ENCODE assay signal across 24 mouse cellular contexts in the genomic region with DNA sequence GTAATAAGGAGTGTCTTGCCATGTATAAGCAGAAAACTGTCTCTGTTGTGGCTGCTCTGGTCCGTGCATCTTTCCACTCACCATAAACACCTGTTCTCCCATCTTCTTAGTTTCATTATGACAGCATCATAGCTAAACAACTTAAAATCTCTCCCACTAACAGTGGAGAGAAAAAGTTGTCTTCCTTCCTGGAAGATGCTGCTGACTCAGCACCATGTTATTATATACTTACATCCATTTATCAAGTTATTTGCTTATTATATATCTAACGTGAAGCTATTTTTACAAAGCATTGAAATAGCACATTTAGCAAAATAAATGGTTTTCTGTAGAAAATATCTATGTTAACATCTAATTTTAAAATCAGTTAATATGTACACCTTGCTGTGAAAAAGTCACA.
DNase-seq lines count a peak whose midpoint lies in the region; ATAC-seq and TF ChIP-seq lines count a peak whose summit lies in the region.
"Had no signal": no experiment of that assay in that cellular context is flagged by ENCODE, and none has a peak within 500 bp of the region (broad histone marks: within the 10 kb centered on the region; RNA-seq: fewer than 3 reads in every experiment).

No protein-coding gene starts in this region.

- TF ChIP-seq RAD21 in CH12.LX (IDR thresholded peaks at IDR 0.05; ENCODE audit: low read depth, low read length) (no peak), MEL (IDR thresholded peaks at IDR 0.05; ENCODE audit: low read depth, low read length) (no peak)

- no peak for TF ChIP-seq CTCF in CH12.LX (conservative IDR thresholded peaks at IDR 0.05 in 1 of 2, IDR thresholded peaks at IDR 0.05 in 1 of 2; ENCODE audit: low read depth in 2 of 2, low read length in 2 of 2)
- TF ChIP-seq CTCF in MEL (IDR thresholded peaks at IDR 0.05 in 2 of 3, conservative IDR thresholded peaks at IDR 0.05 in 1 of 3; ENCODE audit: control insufficient read depth in 1 of 3, insufficient read depth in 1 of 3, low read depth in 2 of 3, low read length in 3 of 3, poor library complexity in 1 of 3, severe bottlenecking in 1 of 3) = no peak
- TF ChIP-seq CTCF in stomach, postnatal 0 days (IDR thresholded peaks at IDR 0.05; ENCODE audit: low read depth) = no peak

- H3K9me3 ChIP-seq in CH12.LX (replicated peaks; ENCODE audit: low read length) (no peaks in the 10 kb centered on the region), ES-E14 (ENCODE audit: control insufficient read depth, insufficient read depth, low read depth, low read length) (no peaks in the 10 kb centered on the region), MEL (replicated peaks; ENCODE audit: insufficient read depth, low read length) (no peaks in the 10 kb centered on the region)
- H3K9me3 ChIP-seq in stomach, postnatal 0 days (ENCODE audit: control insufficient read depth, low read length) = no peaks in the 10 kb centered on the region

- in situ Hi-C loops in CH12.LX (cut with MboI; ENCODE audit: low pct_ligation_motif_present, low pct_unique_long_range_greater_than_20kb, low sequenced_read_pairs) (no loop called here), ES-E14 (cut with MboI; ENCODE audit: low sequenced_read_pairs in 2 of 2, unreplicated experiment in 2 of 2) (no loop called here)

- WGBS in stomach, postnatal 0 days = 68% methylated on average over 2 of the region's 2 CpGs

- H3K4me3 ChIP-seq in CH12.LX (replicated peaks in 1 of 3; ENCODE audit: low read depth in 2 of 3, low read length in 2 of 3, poor library complexity in 1 of 3) = no peak overlapping the region
- H3K4me3 ChIP-seq in ES-E14 (ENCODE audit: insufficient read depth in 1 of 2, low read depth in 1 of 2, low read length in 2 of 2, poor library complexity in 1 of 2, severe bottlenecking in 1 of 2) = no peak overlapping the region
- no peak overlapping the region for H3K4me3 ChIP-seq in MEL (ENCODE audit: control insufficient read depth in 1 of 2, insufficient read depth in 1 of 2, low read depth in 2 of 2, low read length in 2 of 2)
- no peak overlapping the region for H3K4me3 ChIP-seq in stomach, postnatal 0 days (ENCODE audit: low read depth, low read length)

- no peaks in the 10 kb centered on the region for H3K36me3 ChIP-seq in CH12.LX (replicated peaks in 1 of 2; ENCODE audit: control insufficient read depth in 1 of 2, insufficient read depth in 1 of 2, low read length in 1 of 2)
- H3K36me3 ChIP-seq in ES-E14 (ENCODE audit: control insufficient read depth, insufficient read depth, low read length, poor library complexity, severe bottlenecking) = no peaks in the 10 kb centered on the region
- H3K36me3 ChIP-seq in MEL (ENCODE audit: control insufficient read depth in 1 of 2, insufficient read depth in 2 of 2, low read length in 2 of 2) = no peaks in the 10 kb centered on the region
- no peaks in the 10 kb centered on the region for H3K36me3 ChIP-seq in stomach, postnatal 0 days (ENCODE audit: control insufficient read depth, insufficient read depth, low read length)
- H3K36me3 ChIP-seq: G1E had no signal

- DNase-seq in CH12.LX (ENCODE audit: extremely low read depth) (no peak), ES-E14 (ENCODE audit: low read depth, low spot score) (no peak), MEL (ENCODE audit: low read depth, low spot score) (no peak)
- DNase-seq in ovary, postnatal 14 days (ENCODE audit: low spot score) = no peak
- no peak for DNase-seq in stomach, postnatal 0 days (ENCODE audit: low spot score)
- DNase-seq in c-Kit-positive CD71-positive TER-119-positive erythroid progenitor cells, embryonic 14.5 days (ENCODE audit: low spot score) = no peak
- DNase-seq: adrenal gland, adult 2 months; adrenal gland, adult 8-10 months; adrenal gland, postnatal 10 days; adrenal gland, postnatal 14 days; adrenal gland, postnatal 25 days; adrenal gland, postnatal 36 days; B cell, adult 2 months; cerebellum, adult 11 months; cerebellum, adult 11-12 months; cerebellum, adult 18-20 months; cerebellum, adult 2 months; cerebellum, adult 8-10 months; cerebellum, adult 9-10 months; cerebellum, adult 9-11 months had no signal

- H3K79me2 ChIP-seq in CH12.LX (replicated peaks; ENCODE audit: control insufficient read depth, extremely low read depth, insufficient read depth, poor library complexity, severe bottlenecking) (no peaks in the 10 kb centered on the region), MEL (ENCODE audit: control insufficient read depth, insufficient read depth, low read length, poor library complexity) (no peaks in the 10 kb centered on the region)

- H3K4me2 ChIP-seq in CH12.LX (ENCODE audit: insufficient read depth, low read depth, poor library complexity, severe bottlenecking) = no peak overlapping the region
- no peak overlapping the region for H3K4me2 ChIP-seq in stomach, postnatal 0 days (replicated peaks; ENCODE audit: low read depth)

- no peak for ATAC-seq in stomach, postnatal 0 days (ENCODE audit: low FRiP score, low TSS enrichment)
- ATAC-seq: activated CD4-positive, CD25-positive, alpha-beta regulatory T cell, adult 4 months; CD4-positive, CD25-positive, alpha-beta regulatory T cell, adult 4 months; Patski had no signal

- H3K4me1 ChIP-seq in CH12.LX (ENCODE audit: control insufficient read depth in 1 of 2, insufficient read depth in 2 of 2) = no peaks in the 10 kb centered on the region
- no peaks in the 10 kb centered on the region for H3K4me1 ChIP-seq in ES-E14 (ENCODE audit: control insufficient read depth in 2 of 2, insufficient read depth in 2 of 2, low read length in 2 of 2, poor library complexity in 1 of 2)
- no peaks in the 10 kb centered on the region for H3K4me1 ChIP-seq in MEL (ENCODE audit: control insufficient read depth in 1 of 2, insufficient read depth in 2 of 2, low read length in 2 of 2)
- no peaks in the 10 kb centered on the region for H3K4me1 ChIP-seq in stomach, postnatal 0 days (replicated peaks; ENCODE audit: control insufficient read depth, insufficient read depth)

- H3K27me3 ChIP-seq in CH12.LX (replicated peaks) (no peaks in the 10 kb centered on the region), MEL (ENCODE audit: control insufficient read depth in 1 of 2, insufficient read depth in 2 of 2, low read length in 2 of 2) (no peaks in the 10 kb centered on the region)
- no peaks in the 10 kb centered on the region for H3K27me3 ChIP-seq in stomach, postnatal 0 days (ENCODE audit: control insufficient read depth, insufficient read depth, low read length)
- H3K27me3 ChIP-seq: Patski had no signal

- TF ChIP-seq EP300 in CH12.LX (IDR thresholded peaks at IDR 0.05; ENCODE audit: low read length) (no peak), MEL (IDR thresholded peaks at IDR 0.05; ENCODE audit: low read depth in 1 of 2, low read length in 2 of 2) (no peak)
- no peak for TF ChIP-seq EP300 in stomach, postnatal 0 days (optimal IDR thresholded peaks at IDR 0.05)

- dilution Hi-C loops in CH12.LX (cut with MboI; ENCODE audit: extremely low pct_ligation_motif_present, extremely low pct_unique_long_range_greater_than_20kb, low sequenced_read_pairs) = no loop called here

- no peak overlapping the region for H3K9ac ChIP-seq in CH12.LX (ENCODE audit: insufficient read depth, low read depth)
- no peak overlapping the region for H3K9ac ChIP-seq in ES-E14 (ENCODE audit: insufficient read depth, low read depth, low read length, poor library complexity, severe bottlenecking)
- H3K9ac ChIP-seq in MEL (ENCODE audit: control insufficient read depth, low read depth, low read length, poor library complexity, severe bottlenecking) = no peak overlapping the region
- no peak overlapping the region for H3K9ac ChIP-seq in stomach, postnatal 0 days (ENCODE audit: low read length)

- H3K27ac ChIP-seq in CH12.LX (ENCODE audit: insufficient read depth, low read depth) (no peak overlapping the region), ES-E14 (ENCODE audit: insufficient read depth, low read depth, low read length, poor library complexity, severe bottlenecking) (no peak overlapping the region), MEL (ENCODE audit: control insufficient read depth, low read depth, low read length) (no peak overlapping the region)
- no peak overlapping the region for H3K27ac ChIP-seq in stomach, postnatal 0 days (replicated peaks)

- no peak for TF ChIP-seq POLR2A in CH12.LX (IDR thresholded peaks at IDR 0.05; ENCODE audit: low read depth, low read length)
- TF ChIP-seq POLR2A in MEL (IDR thresholded peaks at IDR 0.05; ENCODE audit: control insufficient read depth in 1 of 2, insufficient read depth in 1 of 2, low read depth in 1 of 2, low read length in 2 of 2, poor library complexity in 1 of 2) = no peak

TF ChIP-seq in CH12.LX, 34 proteins besides CTCF, POLR2A, EP300 and RAD21:
- peak; percentile 62; the same call in 1 of the 2 replicates for TF ChIP-seq MAFK (IDR thresholded peaks at IDR 0.05; ENCODE audit: insufficient replicate concordance, low read length)
- TF ChIP-seq HCFC1 (IDR thresholded peaks at IDR 0.05; ENCODE audit: low read depth, low read length) = no peak
- TF ChIP-seq GABPA (IDR thresholded peaks at IDR 0.05; ENCODE audit: insufficient replicate concordance, low read depth, low read length) = no peak
- TF ChIP-seq NELFE (IDR thresholded peaks at IDR 0.05; ENCODE audit: low read depth, low read length) = no peak
- TF ChIP-seq MAX (IDR thresholded peaks at IDR 0.05; ENCODE audit: low read length) = no peak
- TF ChIP-seq MXI1 (IDR thresholded peaks at IDR 0.05; ENCODE audit: low read depth, low read length) = no peak
TF ChIP-seq in CH12.LX: peak in this region for 1.

TF ChIP-seq in ES-E14, 5 proteins besides CTCF, POLR2A, EP300 and RAD21:
- TF ChIP-seq MAFK (IDR thresholded peaks at IDR 0.05; ENCODE audit: insufficient read depth, low read depth, low read length) (0 out of 2 replicates have a peak, but pooled peaks have one; percentile 17), ZNF384 (IDR thresholded peaks at IDR 0.05; ENCODE audit: low read depth, low read length) (no peak), HCFC1 (IDR thresholded peaks at IDR 0.05; ENCODE audit: borderline replicate concordance, insufficient read depth, low read length) (no peak), CHD2 (IDR thresholded peaks at IDR 0.05; ENCODE audit: low read depth, low read length) (no peak)

TF ChIP-seq in MEL, 35 proteins besides CTCF, POLR2A, EP300 and RAD21:
- no peak for TF ChIP-seq MXI1 (IDR thresholded peaks at IDR 0.05; ENCODE audit: low read depth, low read length)
- TF ChIP-seq MAFK (IDR thresholded peaks at IDR 0.05; ENCODE audit: borderline replicate concordance, low read depth, low read length) = peak; percentile 63; the same call in 1 of the 2 replicates
